Mouse (Mus musculus) forebrain, embryonic 13.5 days (tissue): ENCODE measurements around the gene Znhit1. TPM values are rescaled to one million over a fixed set of nuclear protein-coding genes. Genes with fewer than 3 reads are reported as not detected.
A peak's percentile ranks its signal among the peaks of the same experiment; 100 is the strongest.

ENCODE experiments used
- ATAC-seq: fragments of 200-750 bp; cut with Nextera tagmentation; 2 replicates; pipeline ENCODE4 v1.8.0; 2017
- H3K27ac ChIP-seq: fragments of 300-500 bp; sonication (generic); 2 replicates; pipeline ENCODE4 v1.5.1; 2015; ENCODE audit warnings: inconsistent platforms, mild to moderate bottlenecking, moderate library complexity
- H3K27me3 ChIP-seq: fragments of 300-500 bp; sonication (generic); 2 replicates; pipeline ENCODE4 v1.6.1; 2015; ENCODE audit warnings: mild to moderate bottlenecking, inconsistent platforms
- H3K36me3 ChIP-seq: fragments of 300-500 bp; sonication (generic); 2 replicates; pipeline ENCODE4 v1.6.1; 2015; ENCODE audit warnings: mild to moderate bottlenecking, inconsistent platforms; ENCODE audit not compliant: poor library complexity, severe bottlenecking
- H3K4me1 ChIP-seq: fragments of 300-500 bp; sonication (generic); 2 replicates; pipeline ENCODE4 v1.6.1; 2015; ENCODE audit warnings: inconsistent platforms
- H3K4me2 ChIP-seq: fragments of 300-500 bp; sonication (generic); 2 replicates; pipeline ENCODE4 v1.6.1; 2015; ENCODE audit warnings: inconsistent platforms, mild to moderate bottlenecking, moderate library complexity
- H3K4me3 ChIP-seq: fragments of 300-500 bp; sonication (generic); 2 replicates; pipeline ENCODE4 v1.5.1; 2015; ENCODE audit warnings: mild to moderate bottlenecking, inconsistent platforms
- H3K9ac ChIP-seq: fragments of 300-500 bp; sonication (generic); 2 replicates; pipeline ENCODE4 v1.6.1; 2015; ENCODE audit warnings: mild to moderate bottlenecking, inconsistent platforms
- H3K9me3 ChIP-seq: fragments of 300-500 bp; sonication (generic); replicated peaks from 2 replicates; pipeline ENCODE4 v1.6.1; 2016; ENCODE audit warnings: inconsistent platforms
- WGBS: fragments of 180-500 bp; shearing (Covaris S2); methylation state at CpG from one replicate; pipeline ENCODE4 v1.1.7; 2015; 5-methylcytosine and 5-hydroxymethylcytosine counted together
- microRNA counts: library from miRNA; unstranded; fragments of <30 nt; microRNA quantifications from one replicate; lab custom pipeline; 2016
- microRNA-seq: library from miRNA; unstranded; fragments of <30 nt; microRNA quantifications from one replicate; pipeline ENCODE4, GENCODE M21; 2016
- polyA plus RNA-seq: library from polyadenylated mRNA; unstranded; fragments of >200 nt; fragmentation: Nextera tagmentation; extraction: Ambion mirVana; gene quantifications from 2 replicates; pipeline ENCODE4 v1.2.1, GENCODE M21; 2015

The Znhit1 gene
- polyA plus RNA-seq, 1 experiment from 2014 or later: 110 TPM

DNA sequence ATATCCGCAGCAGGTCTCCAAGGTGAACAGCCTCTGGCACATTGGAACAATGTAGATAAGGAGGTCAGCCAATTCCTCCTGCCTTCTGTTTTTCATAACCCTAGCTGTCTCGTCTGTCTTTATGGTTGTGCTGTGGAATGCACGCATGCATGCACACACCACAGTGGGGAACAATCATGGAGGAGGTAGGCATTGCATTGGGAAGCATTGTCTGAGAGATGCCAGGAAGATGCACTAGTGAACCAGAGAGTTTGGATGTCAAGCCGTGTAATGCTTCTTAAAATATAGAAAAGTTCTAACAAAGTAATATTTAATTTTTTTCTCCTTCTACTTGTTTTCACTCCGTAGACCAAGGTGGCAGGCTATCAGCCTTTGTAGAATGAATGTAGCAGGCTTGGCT, 54.9 kb downstream of the Znhit1 start:
- H3K27ac ChIP-seq: no peak overlapping the region
- H3K4me1 ChIP-seq: no peaks in the 10 kb centered on the region
- H3K4me3 ChIP-seq: no peak overlapping the region
- no peak overlapping the region for H3K9ac ChIP-seq
- no peak overlapping the region for H3K4me2 ChIP-seq
- H3K36me3 ChIP-seq: no peaks in the 10 kb centered on the region
- no peaks in the 10 kb centered on the region for H3K9me3 ChIP-seq
- H3K27me3 ChIP-seq: no peaks in the 10 kb centered on the region
- no peak for ATAC-seq
- 86% methylated on average over 5 of the region's 5 CpGs for WGBS

MicroRNAs encoded within 50 kb of the gene (microRNA counts, 519-probe panel; counts per million panel counts)
- 177 counts per million, percentile 53 among the panel's probes with 10 or more counts for microRNA mmu-miR-702 (lab: Ali Mortazavi, UCI)

Small RNA genes lying within 50 kb of the gene (microRNA-seq; reads per million reads assigned to microRNA genes)
- 58.5 reads per million, percentile 43 among the genes with 10 or more reads in this experiment for gene Mir702

Other genes starting within 250 kb of the Znhit1 start
- gene Col26a1, start 104.8 kb downstream of the Znhit1 start, polyA plus RNA-seq: 10.7 and 10.9 TPM in 2 replicates
- gene Ift22, start 79.9 kb downstream of the Znhit1 start, polyA plus RNA-seq: 123 and 126 TPM in 2 replicates
- 350 and 357 TPM in 2 replicates for gene Fis1, start 34.7 kb downstream of the Znhit1 start, polyA plus RNA-seq
- gene Cldn15, start 21.4 kb downstream of the Znhit1 start, polyA plus RNA-seq: 0.13 and 0.31 TPM in 2 replicates
- gene Plod3, start 1.0 kb downstream of the Znhit1 start, polyA plus RNA-seq: 25.8 and 28.9 TPM in 2 replicates
- gene Vgf, start 38.4 kb upstream of the Znhit1 start, polyA plus RNA-seq: 0.89 and 1.0 TPM in 2 replicates
- 252 and 260 TPM in 2 replicates for gene Ap1s1, start 58.1 kb upstream of the Znhit1 start, polyA plus RNA-seq
- 0.14 and 0.21 TPM in 2 replicates for gene Serpine1, start 84.2 kb upstream of the Znhit1 start, polyA plus RNA-seq
- 3.6 and 4.4 TPM in 2 replicates for gene Trim56, start 128.2 kb upstream of the Znhit1 start, polyA plus RNA-seq
- gene Muc3, start 161.3 kb upstream of the Znhit1 start, polyA plus RNA-seq: not detected in 2 replicates
- not detected in 2 replicates for gene Muc3a, start 224.4 kb upstream of the Znhit1 start, polyA plus RNA-seq